Mouse (Mus musculus): Measurements from ENCODE around the gene Pip4k2a. TPM values are rescaled to one million over a fixed set of nuclear protein-coding genes. Genes with fewer than 3 reads are reported as not detected.

Pip4k2a gene
- total RNA-seq, 4 experiments from 2014 or later: 2.1 to 2.7 (median 2.3) TPM

DNA sequence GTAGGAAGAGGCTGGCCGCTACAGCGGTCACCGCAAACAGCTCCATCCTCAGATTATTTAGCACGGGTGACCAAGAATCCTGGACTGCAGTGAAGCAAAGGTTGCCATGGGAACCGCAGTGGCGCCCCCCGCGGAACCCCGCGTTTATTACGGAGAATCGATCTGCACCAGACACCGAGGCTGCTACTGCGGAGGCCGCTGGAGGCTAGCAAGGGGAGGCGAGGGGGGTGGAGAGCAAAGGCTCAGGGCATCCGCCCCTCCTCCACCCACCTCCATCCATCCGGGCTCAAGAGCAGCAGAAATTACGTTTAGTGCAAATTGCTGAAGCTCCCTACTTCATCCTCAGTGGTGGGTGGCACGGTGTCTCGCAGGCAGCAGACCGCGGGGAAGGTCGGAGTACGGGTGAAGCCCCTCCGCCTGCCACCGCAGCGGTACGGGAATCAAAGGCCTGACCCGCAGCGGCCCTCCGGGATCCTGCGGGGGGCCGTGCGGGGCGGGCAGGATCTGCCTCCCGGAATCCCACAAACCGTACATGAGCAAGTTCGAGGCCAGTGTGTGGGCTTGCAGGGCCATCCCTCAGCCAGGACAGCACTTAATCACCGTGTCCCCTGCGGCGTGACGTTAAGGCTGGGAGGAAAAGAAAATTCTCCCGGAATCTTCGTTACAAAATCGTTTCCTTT lies 197.8 kb downstream of the Pip4k2a start:
- DNase-seq (ENCODE audit: low spot score in 2 of 2): no peak

DNA sequence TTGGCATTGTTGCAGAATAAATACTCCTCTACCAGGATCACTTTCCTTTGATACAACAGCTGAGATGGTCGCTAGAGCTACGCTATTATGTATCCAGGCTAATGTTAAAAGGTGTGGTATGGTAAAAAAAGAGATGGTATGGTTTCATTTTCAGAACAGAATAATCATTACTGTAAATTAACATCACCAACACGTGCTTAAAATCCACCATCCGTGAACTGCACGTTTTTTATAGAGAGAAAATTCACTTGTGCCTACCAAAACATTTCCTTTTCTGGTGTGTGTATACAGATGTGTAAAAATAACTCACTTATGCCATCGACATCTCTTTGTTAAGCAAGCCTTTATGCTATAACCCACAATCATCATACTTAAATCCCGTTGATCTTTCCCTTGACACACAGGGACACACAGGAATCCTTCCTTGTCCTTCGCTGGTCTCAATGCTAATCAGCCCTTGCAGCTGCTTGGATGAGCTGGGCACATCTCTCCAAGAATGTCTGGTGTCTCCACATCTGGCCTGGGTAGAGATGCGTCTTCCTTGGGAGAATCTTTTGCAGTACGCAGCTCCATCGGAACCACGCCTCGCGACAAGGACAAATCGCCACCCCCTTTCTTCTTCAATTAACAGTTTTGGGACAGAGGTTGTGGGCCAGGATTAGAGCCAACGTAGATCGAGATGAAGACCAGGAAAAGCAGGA lies 198.5 kb downstream of the Pip4k2a start:
- DNase-seq (ENCODE audit: low spot score in 2 of 2): no peak

DNA sequence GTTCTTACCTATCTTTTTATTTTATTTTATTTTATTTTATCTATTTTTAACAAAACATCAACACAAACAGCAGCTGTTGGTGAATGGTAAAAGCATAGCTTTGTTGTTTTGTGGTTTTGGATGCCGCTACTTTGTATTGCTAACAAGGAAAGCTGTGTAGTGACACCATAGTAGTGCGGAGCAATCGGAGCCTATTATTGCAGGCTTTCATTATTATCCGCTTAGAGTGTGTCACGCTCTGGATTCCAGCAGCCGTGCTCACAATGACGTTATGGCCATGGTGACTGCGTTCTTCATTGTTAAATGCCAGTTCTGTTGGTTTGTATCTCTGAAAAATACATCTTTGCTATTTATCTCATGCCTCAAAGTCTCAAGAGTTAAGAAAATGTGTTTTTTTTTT lies 200.2 kb downstream of the Pip4k2a start:
- DNase-seq (ENCODE audit: low spot score in 2 of 2): no peak

DNA sequence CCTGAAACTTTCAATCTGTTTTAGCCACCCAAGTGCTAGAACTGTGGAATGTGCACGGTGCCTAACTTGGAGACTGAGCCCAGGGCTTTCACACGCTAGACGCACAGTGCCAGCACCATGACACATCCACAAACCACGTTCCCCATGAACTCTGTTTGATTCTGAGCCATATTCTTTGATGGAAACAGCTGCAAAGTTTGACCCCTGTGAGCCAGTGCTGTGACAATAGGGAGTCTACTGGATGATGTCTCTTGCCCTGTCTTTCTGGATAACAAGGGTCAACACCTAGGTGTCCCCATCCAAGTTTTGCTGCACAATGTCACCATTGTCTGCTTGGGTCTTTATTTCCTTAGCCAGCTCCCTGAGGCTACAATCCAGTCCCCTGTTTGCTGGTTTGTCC lies 203.7 kb downstream of the Pip4k2a start:
- DNase-seq (ENCODE audit: low spot score in 2 of 2): no peak

Other genes with a start within 250 kb of the Pip4k2a start
- gene 4930426L09Rik, start 217 bp upstream of the Pip4k2a start, total RNA-seq (2022): not detected
- not detected for gene Armc3, start 201.2 kb upstream of the Pip4k2a start, total RNA-seq (2022)